Mouse (Mus musculus): ENCODE results near the gene Rsph14.

- TF ChIP-seq CTCF (IDR thresholded peaks at IDR 0.05; ENCODE audit: low read depth, low read length) = no peak
- no peak for TF ChIP-seq POLR2A (IDR thresholded peaks at IDR 0.05; ENCODE audit: insufficient read depth, low read length)
- TF ChIP-seq EP300 (IDR thresholded peaks at IDR 0.05; ENCODE audit: insufficient read depth, low read depth, low read length) = no peak
Measured at GRCm38 (mm10) chr10:75052902-75053301, 20.5 kb upstream of the Rsph14 start.
